Mouse (Mus musculus): ENCODE data around the gene Ift57. TPM values are rescaled to one million over a fixed set of nuclear protein-coding genes. Genes with fewer than 3 reads are reported as not detected.

Ift57 gene
- polyA plus RNA-seq, 1 experiment from 2014 or later: 27.1 TPM

DNA sequence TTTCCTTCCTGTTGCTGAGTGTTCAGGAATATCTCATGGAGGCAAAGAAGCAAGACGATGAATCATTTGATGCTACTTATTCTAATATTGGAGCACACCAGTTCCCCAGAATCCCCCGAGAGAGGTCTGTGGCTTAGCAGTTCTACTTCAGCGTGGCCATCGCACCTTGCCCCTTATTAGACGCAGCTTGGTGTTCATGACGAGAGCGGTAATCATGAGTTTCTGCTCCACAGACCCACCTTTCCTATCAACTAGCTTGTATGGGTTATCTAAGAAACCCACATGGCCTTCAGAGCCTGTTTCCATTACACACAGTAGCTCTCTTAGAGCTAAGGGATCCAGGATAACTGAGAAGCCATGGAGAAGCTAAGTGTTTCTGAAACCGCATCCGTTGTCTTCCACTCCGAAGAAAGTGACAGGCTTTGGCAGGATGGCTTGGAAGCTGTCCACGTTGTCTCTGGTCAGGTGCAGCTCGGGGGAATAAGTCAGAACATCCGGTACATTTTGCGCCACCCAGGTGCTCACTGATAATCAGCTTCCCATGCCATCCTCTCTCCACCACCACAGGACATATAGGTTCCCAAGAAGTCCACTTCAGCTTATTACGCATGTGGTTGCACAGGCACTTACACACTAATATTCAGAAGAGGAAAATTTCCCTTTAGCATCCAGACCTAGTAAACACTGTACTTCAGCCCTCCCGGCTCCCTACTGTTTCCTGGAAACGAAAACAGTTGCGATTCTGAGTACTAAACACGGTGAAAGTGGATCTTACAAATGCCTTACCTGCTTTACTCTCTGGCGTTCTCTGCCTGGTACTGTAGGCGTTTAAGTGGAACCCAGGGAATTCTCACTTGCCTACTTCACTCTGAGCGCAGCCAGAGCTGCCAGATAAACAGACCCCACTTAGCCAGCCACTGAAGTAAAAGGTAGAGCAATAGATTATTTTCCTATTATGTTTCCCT lies 76.3 kb downstream of the Ift57 start:
- 89% methylated on average over 22 of the region's 22 CpGs for WGBS
- H3K36me3 ChIP-seq (ENCODE audit: control insufficient read depth, insufficient read depth, low read length): no peaks in the 10 kb centered on the region
- no peak overlapping the region for H3K4me2 ChIP-seq (ENCODE audit: low read depth)
- ATAC-seq (ENCODE audit: insufficient read depth, low FRiP score, low TSS enrichment) (no peak), DNase-seq (ENCODE audit: low spot score) (no peak)
- H3K9me3 ChIP-seq (ENCODE audit: control insufficient read depth, low read length): no peaks in the 10 kb centered on the region
- no peak overlapping the region for H3K4me3 ChIP-seq (ENCODE audit: low read depth, low read length)
- no peaks in the 10 kb centered on the region for H3K27me3 ChIP-seq (ENCODE audit: control insufficient read depth, insufficient read depth, low read length)
- no peak overlapping the region for H3K27ac ChIP-seq (ENCODE audit: low read depth, low read length)
- no peak overlapping the region for H3K9ac ChIP-seq (ENCODE audit: low read length)
- no peaks in the 10 kb centered on the region for H3K4me1 ChIP-seq (ENCODE audit: control insufficient read depth, insufficient read depth, low read length)

DNA sequence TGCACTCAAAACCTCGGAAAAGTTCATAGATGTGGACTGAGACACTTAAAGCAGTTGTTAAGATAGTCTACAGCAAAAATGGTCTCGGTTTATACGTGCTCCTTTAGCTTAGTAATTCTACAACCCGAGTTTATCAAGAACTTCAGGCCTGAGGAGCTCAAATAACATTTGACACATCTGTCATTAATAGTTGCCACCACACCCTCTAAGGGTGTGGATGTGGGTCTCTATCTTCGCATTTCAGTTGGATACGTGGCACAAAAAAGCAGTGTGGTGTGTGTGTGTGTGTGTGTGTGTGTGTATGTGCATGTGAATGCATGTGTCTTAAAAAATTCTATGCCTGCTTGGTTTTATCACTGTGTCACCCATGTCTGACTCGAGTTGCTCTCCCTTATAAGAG lies 77.9 kb downstream of the Ift57 start:
- Histone ChIP-seq H3K9ac (ENCODE audit: low read length) (no peak overlapping the region), H3K4me1 (ENCODE audit: control insufficient read depth, insufficient read depth, low read length) (no peaks in the 10 kb centered on the region), H3K27ac (ENCODE audit: low read depth, low read length) (no peak overlapping the region), H3K27me3 (ENCODE audit: control insufficient read depth, insufficient read depth, low read length) (no peaks in the 10 kb centered on the region), H3K4me2 (ENCODE audit: low read depth) (no peak overlapping the region), H3K4me3 (ENCODE audit: low read depth, low read length) (no peak overlapping the region), H3K36me3 (ENCODE audit: control insufficient read depth, insufficient read depth, low read length) (no peaks in the 10 kb centered on the region), H3K9me3 (ENCODE audit: control insufficient read depth, low read length) (no peaks in the 10 kb centered on the region)
- no peak for DNase-seq (ENCODE audit: low spot score)
- WGBS: 82% methylated on average over 7 of the region's 7 CpGs
- ATAC-seq (ENCODE audit: insufficient read depth, low FRiP score, low TSS enrichment): no peak

DNA sequence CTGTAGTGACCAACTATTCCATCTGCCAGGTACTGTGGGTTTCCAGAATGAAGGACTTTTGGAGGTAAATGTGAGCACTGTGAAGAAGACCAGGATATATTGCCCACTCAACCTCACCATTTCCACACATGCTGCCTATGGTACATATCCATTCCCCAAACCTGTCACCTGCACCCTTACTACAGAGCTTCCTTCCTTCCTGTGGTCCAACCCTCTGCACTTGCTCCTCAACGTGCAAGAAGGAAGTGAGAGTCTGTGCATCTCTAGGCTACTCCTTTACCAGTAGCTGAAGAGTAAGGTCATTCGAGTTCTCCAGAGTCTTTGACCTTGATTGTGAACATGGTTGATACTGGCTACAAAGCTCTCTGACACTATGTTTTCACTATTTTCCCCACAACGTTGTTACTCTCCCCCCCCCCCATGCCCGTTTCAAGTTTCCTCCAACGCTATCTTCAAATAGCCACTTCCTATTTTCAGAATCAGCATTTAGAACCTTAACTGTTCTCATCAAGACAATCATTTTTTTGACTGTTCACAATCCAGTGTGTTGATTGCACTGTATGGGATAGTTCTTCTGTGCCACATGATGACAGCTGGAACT lies 82.6 kb downstream of the Ift57 start:
- ATAC-seq (ENCODE audit: insufficient read depth, low FRiP score, low TSS enrichment): no peak
- no peaks in the 10 kb centered on the region for H3K4me1 ChIP-seq (ENCODE audit: control insufficient read depth, insufficient read depth, low read length)

DNA sequence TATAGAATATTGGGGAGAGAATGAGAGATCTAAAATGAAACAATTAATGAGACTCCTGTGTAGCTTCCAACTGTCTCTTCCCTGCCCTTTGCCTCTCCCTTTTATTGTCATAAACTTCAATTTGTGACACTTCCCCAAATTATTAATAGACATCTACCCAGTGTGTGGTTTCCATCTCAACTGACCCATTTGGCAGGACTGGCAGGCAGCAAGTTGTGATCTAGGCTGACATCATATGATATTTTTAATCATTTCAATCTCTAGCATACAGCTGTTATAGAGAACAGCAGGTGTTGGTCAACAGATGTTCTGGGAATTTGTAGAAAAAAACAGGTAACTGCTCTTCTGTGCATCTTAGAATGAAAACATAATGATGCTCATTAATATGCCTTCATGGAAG lies 84.3 kb downstream of the Ift57 start:
- no peak for ATAC-seq (ENCODE audit: insufficient read depth, low FRiP score, low TSS enrichment)
- Histone ChIP-seq H3K27me3 (ENCODE audit: control insufficient read depth, insufficient read depth, low read length) (no peaks in the 10 kb centered on the region), H3K4me1 (ENCODE audit: control insufficient read depth, insufficient read depth, low read length) (no peaks in the 10 kb centered on the region), H3K9ac (ENCODE audit: low read length) (no peak overlapping the region), H3K4me3 (ENCODE audit: low read depth, low read length) (no peak overlapping the region), H3K36me3 (ENCODE audit: control insufficient read depth, insufficient read depth, low read length) (no peaks in the 10 kb centered on the region), H3K27ac (ENCODE audit: low read depth, low read length) (no peak overlapping the region), H3K9me3 (ENCODE audit: control insufficient read depth, low read length) (no peaks in the 10 kb centered on the region), H3K4me2 (ENCODE audit: low read depth) (no peak overlapping the region)
- DNase-seq (ENCODE audit: low spot score): no peak

More for the DNA sequence above, 82.6 kb downstream of the Ift57 start:
- H3K9me3 ChIP-seq (ENCODE audit: control insufficient read depth, low read length): no peaks in the 10 kb centered on the region
- H3K36me3 ChIP-seq (ENCODE audit: control insufficient read depth, insufficient read depth, low read length): no peaks in the 10 kb centered on the region
- H3K4me2 ChIP-seq (ENCODE audit: low read depth): no peak overlapping the region
- no peak for DNase-seq (ENCODE audit: low spot score)
- no peak overlapping the region for H3K27ac ChIP-seq (ENCODE audit: low read depth, low read length)
- no peak overlapping the region for H3K9ac ChIP-seq (ENCODE audit: low read length)
- H3K27me3 ChIP-seq (ENCODE audit: control insufficient read depth, insufficient read depth, low read length): no peaks in the 10 kb centered on the region
- 90% methylated on average over 5 of the region's 5 CpGs for whole genome bisulfite sequencing
- H3K4me3 ChIP-seq (ENCODE audit: low read depth, low read length): no peak overlapping the region

DNA sequence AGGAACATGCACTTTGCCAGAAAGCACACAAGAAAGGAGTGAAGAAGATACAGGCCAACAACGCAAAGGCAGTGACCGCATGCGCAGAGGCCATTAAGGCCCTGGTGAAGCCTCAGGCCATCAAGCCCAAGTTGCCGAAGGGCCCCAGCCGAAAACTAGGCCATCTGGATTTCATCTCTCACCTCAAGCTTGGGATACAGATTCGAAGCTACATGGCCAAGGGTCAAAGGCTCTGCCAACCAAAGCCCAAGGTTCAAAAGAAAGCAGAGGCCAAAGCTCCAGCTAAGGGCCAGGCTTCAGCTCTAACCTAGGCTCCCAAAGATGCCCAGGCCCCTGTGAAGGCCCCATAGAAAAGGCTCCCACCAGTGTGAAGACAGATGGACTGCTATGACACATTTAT lies 87.1 kb downstream of the Ift57 start:
- no peaks in the 10 kb centered on the region for H3K4me1 ChIP-seq (ENCODE audit: control insufficient read depth, insufficient read depth, low read length)
- 90% methylated on average over 6 of the region's 6 CpGs for WGBS
- no peak for ATAC-seq (ENCODE audit: insufficient read depth, low FRiP score, low TSS enrichment)

DNA sequence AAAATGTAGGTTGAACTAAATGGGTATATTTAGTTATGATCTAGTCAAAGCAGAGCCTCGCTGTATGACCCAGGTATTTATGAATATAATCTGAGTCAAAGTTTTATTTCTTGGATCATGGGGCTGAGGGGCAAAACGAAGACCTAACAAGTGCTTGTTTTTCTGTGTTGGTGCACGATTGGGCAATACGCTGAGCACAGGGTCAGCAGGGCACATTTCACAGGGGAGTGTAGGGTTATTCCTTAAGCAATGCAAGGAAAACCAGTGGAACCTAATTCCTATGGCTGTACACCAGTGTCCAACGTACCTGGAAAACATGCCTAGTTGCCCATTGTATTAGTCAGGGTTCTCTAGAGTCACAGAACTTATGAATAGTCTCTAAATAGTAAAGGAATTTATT lies 88.7 kb downstream of the Ift57 start:
- no peaks in the 10 kb centered on the region for H3K36me3 ChIP-seq (ENCODE audit: control insufficient read depth, insufficient read depth, low read length)
- no peaks in the 10 kb centered on the region for H3K27me3 ChIP-seq (ENCODE audit: control insufficient read depth, insufficient read depth, low read length)
- no peak overlapping the region for H3K27ac ChIP-seq (ENCODE audit: low read depth, low read length)
- DNase-seq (ENCODE audit: low spot score) (no peak), ATAC-seq (ENCODE audit: insufficient read depth, low FRiP score, low TSS enrichment) (no peak)
- 89% methylated on average over 5 of the region's 5 CpGs for WGBS
- H3K4me1 ChIP-seq (ENCODE audit: control insufficient read depth, insufficient read depth, low read length): no peaks in the 10 kb centered on the region
- H3K9me3 ChIP-seq (ENCODE audit: control insufficient read depth, low read length): no peaks in the 10 kb centered on the region
- no peak overlapping the region for H3K4me3 ChIP-seq (ENCODE audit: low read depth, low read length)
- no peak overlapping the region for H3K4me2 ChIP-seq (ENCODE audit: low read depth)
- H3K9ac ChIP-seq (ENCODE audit: low read length): no peak overlapping the region

More for the DNA sequence above, 87.1 kb downstream of the Ift57 start:
- Histone ChIP-seq H3K27me3 (ENCODE audit: control insufficient read depth, insufficient read depth, low read length) (no peaks in the 10 kb centered on the region), H3K9me3 (ENCODE audit: control insufficient read depth, low read length) (no peaks in the 10 kb centered on the region), H3K9ac (ENCODE audit: low read length) (no peak overlapping the region), H3K4me2 (ENCODE audit: low read depth) (no peak overlapping the region), H3K27ac (ENCODE audit: low read depth, low read length) (no peak overlapping the region), H3K36me3 (ENCODE audit: control insufficient read depth, insufficient read depth, low read length) (no peaks in the 10 kb centered on the region), H3K4me3 (ENCODE audit: low read depth, low read length) (no peak overlapping the region)
- no peak for DNase-seq (ENCODE audit: low spot score)

DNA sequence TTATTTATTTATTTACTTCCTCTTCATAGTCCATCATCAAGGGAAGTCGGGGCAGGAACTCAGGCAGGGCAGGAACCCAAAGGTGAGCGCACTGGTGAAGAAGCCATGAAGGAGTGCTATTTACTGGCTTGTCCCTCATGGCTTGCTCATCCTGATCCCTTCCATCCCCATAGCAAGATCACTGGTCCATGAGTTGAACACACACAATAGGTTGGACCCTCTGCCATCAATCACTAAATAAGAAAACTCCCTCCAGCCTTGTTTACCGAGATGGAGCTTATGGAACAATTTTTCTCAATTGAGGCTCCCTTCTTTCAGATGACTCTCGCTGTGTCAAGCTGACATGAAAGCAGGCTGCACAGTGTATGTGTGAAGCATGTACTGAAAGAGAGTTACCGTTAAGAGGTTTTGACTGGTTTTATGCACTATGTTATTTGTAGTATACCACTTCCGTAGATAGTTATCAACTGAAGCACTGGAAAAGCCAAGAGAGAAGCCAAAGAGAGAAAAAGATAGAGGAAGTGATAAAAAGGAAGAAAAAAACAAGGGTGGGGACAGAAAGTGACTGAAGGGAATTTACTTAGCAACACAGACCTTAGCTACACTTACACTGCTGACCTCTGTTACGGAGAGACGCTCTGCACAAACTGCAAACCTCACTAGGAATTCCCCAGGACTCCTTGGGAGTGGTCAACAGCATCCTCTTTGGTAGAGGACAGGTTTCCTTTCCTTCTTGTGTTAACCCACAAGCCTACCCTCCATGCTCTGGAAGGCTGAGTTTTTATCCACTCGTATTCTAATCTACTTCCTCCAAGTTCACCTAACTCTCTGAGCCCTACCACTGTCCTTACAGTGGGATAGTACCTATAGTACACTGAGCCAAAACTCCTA lies 91.8 kb downstream of the Ift57 start:
- Histone ChIP-seq H3K36me3 (ENCODE audit: control insufficient read depth, insufficient read depth, low read length) (no peaks in the 10 kb centered on the region), H3K4me2 (ENCODE audit: low read depth) (no peak overlapping the region), H3K27me3 (ENCODE audit: control insufficient read depth, insufficient read depth, low read length) (no peaks in the 10 kb centered on the region), H3K4me1 (ENCODE audit: control insufficient read depth, insufficient read depth, low read length) (no peaks in the 10 kb centered on the region), H3K9me3 (ENCODE audit: control insufficient read depth, low read length) (no peaks in the 10 kb centered on the region), H3K27ac (ENCODE audit: low read depth, low read length) (no peak overlapping the region), H3K4me3 (ENCODE audit: low read depth, low read length) (no peak overlapping the region), H3K9ac (ENCODE audit: low read length) (no peak overlapping the region)
- WGBS: 93% methylated on average over 9 of the region's 9 CpGs
- ATAC-seq (ENCODE audit: insufficient read depth, low FRiP score, low TSS enrichment) (no peak), DNase-seq (ENCODE audit: low spot score) (no peak)

DNA sequence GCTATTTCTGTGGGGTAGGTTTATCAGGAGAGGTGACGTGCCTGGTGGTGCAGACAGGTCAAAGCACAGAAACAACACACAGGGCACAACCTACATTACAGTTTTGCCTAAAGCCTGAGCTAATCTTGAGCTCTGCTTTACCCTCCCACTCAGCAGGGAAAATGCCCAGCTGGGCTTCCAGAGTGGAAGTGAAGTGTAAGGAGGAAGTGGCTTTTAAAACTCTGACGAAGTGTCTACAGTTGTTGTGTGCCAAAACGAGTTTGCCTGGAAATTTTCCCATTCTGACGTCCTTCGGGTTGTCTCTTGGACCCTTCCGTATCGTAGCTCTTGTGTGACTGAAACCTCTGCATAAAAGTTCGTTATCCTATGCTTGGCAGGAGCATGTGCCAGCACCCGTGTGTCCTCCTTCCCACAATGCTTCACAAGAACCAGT lies 93.4 kb downstream of the Ift57 start:
- 84% methylated on average over 9 of the region's 9 CpGs for WGBS
- DNase-seq (ENCODE audit: low spot score) (no peak), ATAC-seq (ENCODE audit: insufficient read depth, low FRiP score, low TSS enrichment) (no peak)
- Histone ChIP-seq H3K27me3 (ENCODE audit: control insufficient read depth, insufficient read depth, low read length) (no peaks in the 10 kb centered on the region), H3K4me2 (ENCODE audit: low read depth) (no peak overlapping the region), H3K27ac (ENCODE audit: low read depth, low read length) (no peak overlapping the region), H3K9me3 (ENCODE audit: control insufficient read depth, low read length) (no peaks in the 10 kb centered on the region), H3K4me1 (ENCODE audit: control insufficient read depth, insufficient read depth, low read length) (no peaks in the 10 kb centered on the region), H3K4me3 (ENCODE audit: low read depth, low read length) (no peak overlapping the region), H3K36me3 (ENCODE audit: control insufficient read depth, insufficient read depth, low read length) (no peaks in the 10 kb centered on the region), H3K9ac (ENCODE audit: low read length) (no peak overlapping the region)

Data from neural tube, embryonic 11.5 days (tissue).